Mouse (Mus musculus): Measurements from ENCODE around the gene Myo15b.

- TF ChIP-seq GATA1 (IDR thresholded peaks at IDR 0.05; ENCODE audit: low read length) (no peak), TAL1 (IDR thresholded peaks at IDR 0.05; ENCODE audit: low read length) (no peak)
These were observed 46.1 kb upstream of the Myo15b start for GRCm38 (mm10) chr11:115812095-115812494.

Data from erythroblast, embryonic 14.5 days (primary cell).